Mouse (Mus musculus): ENCODE results near the gene Copg2. TPM values are rescaled to one million over a fixed set of nuclear protein-coding genes. Genes with fewer than 3 reads are reported as not detected.

Copg2 gene
- polyA plus RNA-seq, 1 experiment from 2014 or later = 34.5 TPM

GRCm38 (mm10) chr6:30735728-30736371, 160.7 kb downstream of the Copg2 start:
- H3K4me3 ChIP-seq (ENCODE audit: low read depth, low read length) = peak overlapping the region; percentile 21

GRCm38 (mm10) chr6:30734988-30735727, 161.4 kb downstream of the Copg2 start:
- H3K9me3 ChIP-seq (replicated peaks; ENCODE audit: control insufficient read depth, low read length) = peaks cover 40% of the 10 kb centered on the region
- H3K4me3 ChIP-seq (ENCODE audit: low read depth, low read length) = peak overlapping the region; percentile 21
- H3K27me3 ChIP-seq (ENCODE audit: control insufficient read depth, insufficient read depth, low read length) = no peaks in the 10 kb centered on the region
- H3K4me2 ChIP-seq = peak overlapping the region; percentile 65
- peaks cover 3% of the 10 kb centered on the region; the same call in 1 of the 2 replicates for H3K4me1 ChIP-seq (ENCODE audit: control insufficient read depth, insufficient read depth, low read length)
- WGBS (ENCODE audit: insufficient replicate concordance) = 47% methylated on average over 22 of the region's 22 CpGs
- peak overlapping the region; percentile 89 for H3K27ac ChIP-seq (ENCODE audit: low read depth, low read length)
- ATAC-seq (replicated peaks; ENCODE audit: insufficient number of reproducible peaks, low FRiP score, low TSS enrichment) = no peak
- peak overlapping the region; percentile 69 for H3K9ac ChIP-seq (ENCODE audit: low read depth, low read length)
- peaks cover 2% of the 10 kb centered on the region; the same call in 1 of the 2 replicates for H3K36me3 ChIP-seq (ENCODE audit: control insufficient read depth, insufficient read depth, low read length)

More at GRCm38 (mm10) chr6:30735728-30736371, 160.7 kb downstream of the Copg2 start:
- Histone ChIP-seq H3K27ac (ENCODE audit: low read depth, low read length) (peak overlapping the region; percentile 89), H3K4me2 (peak overlapping the region; percentile 65), H3K27me3 (ENCODE audit: control insufficient read depth, insufficient read depth, low read length) (no peaks in the 10 kb centered on the region), H3K9ac (ENCODE audit: low read depth, low read length) (peak overlapping the region; percentile 69), H3K9me3 (replicated peaks; ENCODE audit: control insufficient read depth, low read length) (peaks cover 40% of the 10 kb centered on the region), H3K4me1 (ENCODE audit: control insufficient read depth, insufficient read depth, low read length) (peaks cover 3% of the 10 kb centered on the region; the same call in 1 of the 2 replicates), H3K36me3 (ENCODE audit: control insufficient read depth, insufficient read depth, low read length) (peaks cover 6% of the 10 kb centered on the region; the same call in 1 of the 2 replicates)
- ATAC-seq (replicated peaks; ENCODE audit: insufficient number of reproducible peaks, low FRiP score, low TSS enrichment) = no peak
- WGBS (ENCODE audit: insufficient replicate concordance) = 51% methylated on average over 15 of the region's 15 CpGs

GRCm38 (mm10) chr6:30734465-30734864, 162.1 kb downstream of the Copg2 start:
- WGBS (ENCODE audit: insufficient replicate concordance) = 65% methylated on average over 6 of the region's 6 CpGs
- no peaks in the 10 kb centered on the region for H3K27me3 ChIP-seq (ENCODE audit: control insufficient read depth, insufficient read depth, low read length)
- peaks cover 2% of the 10 kb centered on the region; the same call in 1 of the 2 replicates for H3K36me3 ChIP-seq (ENCODE audit: control insufficient read depth, insufficient read depth, low read length)
- H3K9me3 ChIP-seq (replicated peaks; ENCODE audit: control insufficient read depth, low read length) = peaks cover 40% of the 10 kb centered on the region
- no peak overlapping the region for H3K9ac ChIP-seq (ENCODE audit: low read depth, low read length)
- peaks cover 3% of the 10 kb centered on the region; the same call in 1 of the 2 replicates for H3K4me1 ChIP-seq (ENCODE audit: control insufficient read depth, insufficient read depth, low read length)
- H3K4me2 ChIP-seq = peak overlapping the region; percentile 65
- no peak overlapping the region for H3K4me3 ChIP-seq (ENCODE audit: low read depth, low read length)
- ATAC-seq (replicated peaks; ENCODE audit: insufficient number of reproducible peaks, low FRiP score, low TSS enrichment) = no peak
- peak overlapping the region; percentile 89 for H3K27ac ChIP-seq (ENCODE audit: low read depth, low read length)

- H3K9me3 ChIP-seq (replicated peaks; ENCODE audit: control insufficient read depth, low read length) = peaks cover 26% of the 10 kb centered on the region
- H3K27me3 ChIP-seq (ENCODE audit: control insufficient read depth, insufficient read depth, low read length) = no peaks in the 10 kb centered on the region
- 47% methylated on average over 18 of the region's 18 CpGs for WGBS (ENCODE audit: insufficient replicate concordance)
- H3K4me2 ChIP-seq = no peak overlapping the region; the same call in 1 of the 2 replicates
- no peak for ATAC-seq (replicated peaks; ENCODE audit: insufficient number of reproducible peaks, low FRiP score, low TSS enrichment)
- H3K36me3 ChIP-seq (ENCODE audit: control insufficient read depth, insufficient read depth, low read length) = no peaks in the 10 kb centered on the region
- peaks cover 3% of the 10 kb centered on the region; the same call in 1 of the 2 replicates for H3K4me1 ChIP-seq (ENCODE audit: control insufficient read depth, insufficient read depth, low read length)
- no peak overlapping the region for H3K27ac ChIP-seq (ENCODE audit: low read depth, low read length)
- no peak overlapping the region for H3K9ac ChIP-seq (ENCODE audit: low read depth, low read length)
- H3K4me3 ChIP-seq (ENCODE audit: low read depth, low read length) = no peak overlapping the region
Measured at GRCm38 (mm10) chr6:30732571-30733130, 163.9 kb downstream of the Copg2 start.

- no peaks in the 10 kb centered on the region for H3K27me3 ChIP-seq (ENCODE audit: control insufficient read depth, insufficient read depth, low read length)
- no peak for ATAC-seq (replicated peaks; ENCODE audit: insufficient number of reproducible peaks, low FRiP score, low TSS enrichment)
- H3K4me1 ChIP-seq (ENCODE audit: control insufficient read depth, insufficient read depth, low read length) = peaks cover 3% of the 10 kb centered on the region; the same call in 1 of the 2 replicates
- WGBS (ENCODE audit: insufficient replicate concordance) = 50% methylated on average over 12 of the region's 12 CpGs
- no peaks in the 10 kb centered on the region for H3K36me3 ChIP-seq (ENCODE audit: control insufficient read depth, insufficient read depth, low read length)
- H3K27ac ChIP-seq (ENCODE audit: low read depth, low read length) = no peak overlapping the region
- no peak overlapping the region for H3K4me3 ChIP-seq (ENCODE audit: low read depth, low read length)
- H3K9me3 ChIP-seq (replicated peaks; ENCODE audit: control insufficient read depth, low read length) = peaks cover 4% of the 10 kb centered on the region
- no peak overlapping the region for H3K4me2 ChIP-seq
- no peak overlapping the region for H3K9ac ChIP-seq (ENCODE audit: low read depth, low read length)
Measured at GRCm38 (mm10) chr6:30730301-30730971, 166.2 kb downstream of the Copg2 start.

- Histone ChIP-seq H3K27me3 (ENCODE audit: control insufficient read depth, insufficient read depth, low read length) (no peaks in the 10 kb centered on the region), H3K9ac (ENCODE audit: low read depth, low read length) (no peak within 1 kb of the TSS), H3K27ac (ENCODE audit: low read depth, low read length) (peak within 1 kb of the TSS; percentile 46; the same call in 1 of the 2 replicates), H3K4me1 (ENCODE audit: control insufficient read depth, insufficient read depth, low read length) (peaks cover 5% of the 10 kb centered on the region), H3K4me2 (no peak within 1 kb of the TSS; the same call in 1 of the 2 replicates), H3K4me3 (ENCODE audit: low read depth, low read length) (no peak within 1 kb of the TSS), H3K9me3 (replicated peaks; ENCODE audit: control insufficient read depth, low read length) (no peaks in the 10 kb centered on the region), H3K36me3 (ENCODE audit: control insufficient read depth, insufficient read depth, low read length) (no peaks in the 10 kb centered on the region)
- 45% methylated on average over 7 of the region's 7 CpGs for WGBS (ENCODE audit: insufficient replicate concordance)
- ATAC-seq (replicated peaks; ENCODE audit: insufficient number of reproducible peaks, low FRiP score, low TSS enrichment) = no peak
Measured at GRCm38 (mm10) chr6:30723331-30723730, 173.3 kb downstream of the Copg2 start, which contains the start of gene Mest. TSS of gene Mest (plus strand) at chr6:30723547.

GRCm38 (mm10) chr6:30722385-30723164, 174.0 kb downstream of the Copg2 start:
- WGBS (ENCODE audit: insufficient replicate concordance) = 71% methylated on average over 4 of the region's 4 CpGs
- no peak overlapping the region for H3K9ac ChIP-seq (ENCODE audit: low read depth, low read length)
- H3K4me3 ChIP-seq (ENCODE audit: low read depth, low read length) = no peak overlapping the region
- H3K4me1 ChIP-seq (ENCODE audit: control insufficient read depth, insufficient read depth, low read length) = peaks cover 5% of the 10 kb centered on the region
- H3K27me3 ChIP-seq (ENCODE audit: control insufficient read depth, insufficient read depth, low read length) = no peaks in the 10 kb centered on the region
- no peak for ATAC-seq (replicated peaks; ENCODE audit: insufficient number of reproducible peaks, low FRiP score, low TSS enrichment)
- no peaks in the 10 kb centered on the region for H3K9me3 ChIP-seq (replicated peaks; ENCODE audit: control insufficient read depth, low read length)
- no peaks in the 10 kb centered on the region for H3K36me3 ChIP-seq (ENCODE audit: control insufficient read depth, insufficient read depth, low read length)
- no peak overlapping the region for H3K4me2 ChIP-seq
- H3K27ac ChIP-seq (ENCODE audit: low read depth, low read length) = no peak overlapping the region
